ENCODE assay signal across 15 mouse cellular contexts in the genomic region with DNA sequence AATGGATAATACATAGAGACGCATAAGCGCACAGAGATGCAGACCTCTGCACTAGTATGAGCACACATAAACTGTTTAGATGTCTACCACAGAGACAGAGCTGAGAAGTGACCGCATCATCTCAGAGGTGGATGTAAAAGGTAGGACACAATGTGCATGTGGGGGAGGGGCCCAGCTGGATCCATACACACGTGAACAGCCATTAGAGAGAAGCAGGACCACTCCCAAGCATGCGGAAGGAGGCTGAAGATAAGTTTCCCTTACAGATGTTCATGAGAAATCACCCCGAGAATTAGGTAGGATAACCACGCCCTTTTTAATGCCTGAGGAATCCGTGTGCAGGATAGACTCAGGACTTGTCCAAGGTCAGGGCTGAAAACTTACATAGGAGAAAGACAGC.
"Had no signal": no experiment of that assay in that cellular context is flagged by ENCODE, and none has a peak within 500 bp of the region (broad histone marks: within the 10 kb centered on the region; RNA-seq: fewer than 3 reads in every experiment).

No protein-coding gene starts in this region.

- H3K36me3 ChIP-seq: limb, embryonic 10.5 days; limb, embryonic 13.5 days had no signal

- H3K4me3 ChIP-seq: limb, embryonic 13.5 days had no signal

- H3K27ac ChIP-seq: limb, embryonic 10.5 days; limb, embryonic 13.5 days; stomach, postnatal 0 days had no signal

- H3K9ac ChIP-seq: limb, embryonic 13.5 days had no signal

- DNase-seq: kidney, adult 11 months; kidney, adult 9 months; kidney, postnatal 14 days; kidney, postnatal 4 days; layer of hippocampus, adult 9-11 months; lung, adult 2 months; lung, postnatal 14 days; lung, postnatal 4 days; thymus, adult 2 months; thymus, postnatal 14 days; thymus, postnatal 4 days had no signal

- H3K9me3 ChIP-seq: limb, embryonic 10.5 days; limb, embryonic 13.5 days had no signal

- H3K27me3 ChIP-seq: limb, embryonic 13.5 days had no signal

- H3K4me2 ChIP-seq: midbrain, embryonic 11.5 days had no signal
